Mouse (Mus musculus) lung, adult 2 months (tissue): Measurements from ENCODE around the gene Metrnl. TPM values are rescaled to one million over a fixed set of nuclear protein-coding genes. Genes with fewer than 3 reads are reported as not detected.
A peak's percentile ranks its signal among the peaks of the same experiment; 100 is the strongest.

Experiments used
- DNase-seq: peaks from one replicate; pipeline ENCODE4 v3.0.0; 2022
- H3K4me1 ChIP-seq: fragments of 200-500 bp; 2 replicates; pipeline ENCODE4 v1.6.1; 2011; ENCODE audit warnings: low read length; ENCODE audit not compliant: control insufficient read depth, insufficient read depth
- H3K4me3 ChIP-seq: fragments of 200-500 bp; replicated peaks from 2 replicates; pipeline ENCODE3; 2011; ENCODE audit warnings: low read depth, mild to moderate bottlenecking, control low read depth, low read length; ENCODE audit errors: extremely low read depth
- CTCF ChIP-seq: fragments of 200-500 bp; IDR thresholded peaks from 2 replicates; pipeline ENCODE4 v1.5.1; 2011; ENCODE audit warnings: mild to moderate bottlenecking, low read length, control low read depth; ENCODE audit not compliant: insufficient read depth
- POLR2A ChIP-seq: fragments of 200-500 bp; IDR thresholded peaks from 2 replicates; pipeline ENCODE4 v1.6.1; 2011; ENCODE audit warnings: low read depth, mild to moderate bottlenecking, control low read depth, low read length, borderline replicate concordance; ENCODE audit errors: extremely low read depth
- WGBS: fragments of 180-500 bp; shearing (Covaris S2); methylation state at CpG from one replicate; pipeline ENCODE4 v1.1.7; 2018; 5-methylcytosine and 5-hydroxymethylcytosine counted together
- polyA plus RNA-seq: library from polyadenylated mRNA; depleted of rRNA; stranded (reverse); fragments of >200 nt; gene quantifications from 2 replicates; pipeline ENCODE4 v1.2.3, GENCODE M21; 2012

Gene Metrnl
- polyA plus RNA-seq, 1 experiment = 36.0 TPM

DNA sequence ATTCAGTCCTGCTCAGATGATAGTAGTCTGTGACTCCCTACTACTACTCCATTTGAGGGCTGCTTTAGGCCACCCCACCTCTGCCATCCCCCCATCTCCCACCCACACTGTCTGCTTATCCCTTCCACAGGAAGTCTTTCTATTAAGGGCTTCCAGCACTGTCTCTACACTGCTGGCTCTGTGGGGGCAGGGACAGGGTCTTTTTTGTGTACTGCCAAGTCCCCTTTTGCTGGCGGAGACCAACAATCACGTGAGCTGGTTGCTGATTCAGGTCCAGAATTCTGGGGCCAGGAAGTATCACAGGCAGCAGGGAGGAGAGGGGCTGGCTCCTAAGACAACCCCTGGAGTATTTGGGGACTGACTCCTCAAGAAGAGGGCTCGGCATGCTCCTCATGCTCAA is 18.1 kb upstream of the Metrnl start:
- WGBS = 33% methylated on average over 3 of the region's 3 CpGs
- no peaks in the 10 kb centered on the region for H3K4me1 ChIP-seq
- TF ChIP-seq CTCF (no peak), POLR2A (no peak)
- no peak overlapping the region for H3K4me3 ChIP-seq
- no peak for DNase-seq

GRCm38 (mm10) chr11:121685491-121686001 is 15.8 kb upstream of the Metrnl start:
- DNase-seq = no peak
- H3K4me3 ChIP-seq = no peak overlapping the region
- TF ChIP-seq POLR2A (no peak), CTCF (no peak)
- 45% methylated on average over 6 of the region's 6 CpGs for WGBS
- no peaks in the 10 kb centered on the region for H3K4me1 ChIP-seq

GRCm38 (mm10) chr11:121686091-121686490 is 15.3 kb upstream of the Metrnl start:
- H3K4me1 ChIP-seq = no peaks in the 10 kb centered on the region
- WGBS = 63% methylated on average over 4 of the region's 4 CpGs
- no peak for DNase-seq
- no peak for TF ChIP-seq CTCF
- TF ChIP-seq POLR2A = no peak
- H3K4me3 ChIP-seq = no peak overlapping the region

GRCm38 (mm10) chr11:121686674-121687073 is 14.7 kb upstream of the Metrnl start:
- no peak overlapping the region for H3K4me3 ChIP-seq
- no peaks in the 10 kb centered on the region for H3K4me1 ChIP-seq
- WGBS = 52% methylated on average over 5 of the region's 5 CpGs
- TF ChIP-seq POLR2A (no peak), CTCF (no peak)
- no peak for DNase-seq

DNA sequence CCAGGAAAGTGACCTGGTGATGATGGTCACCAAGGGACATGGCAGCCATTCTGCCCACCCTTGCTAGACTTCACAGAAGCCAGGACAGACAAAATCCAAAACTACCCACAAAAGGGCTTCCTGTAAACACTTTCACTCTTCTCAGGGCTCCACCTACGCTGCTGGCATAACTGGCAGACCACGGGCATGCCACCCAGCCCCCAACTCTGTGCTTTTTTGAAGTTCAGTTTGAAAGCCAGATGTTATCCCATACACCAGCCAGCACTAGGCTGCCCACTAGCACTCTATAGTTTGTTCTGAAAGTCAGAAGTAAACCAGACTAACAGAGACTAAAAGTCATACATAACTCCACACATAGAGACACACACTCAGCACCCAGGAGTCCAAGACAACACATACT is 13.3 kb upstream of the Metrnl start:
- 68% methylated on average over 2 of the region's 2 CpGs for WGBS
- H3K4me1 ChIP-seq = no peaks in the 10 kb centered on the region
- no peak overlapping the region for H3K4me3 ChIP-seq
- TF ChIP-seq POLR2A (no peak), CTCF (no peak)
- DNase-seq = no peak

- DNase-seq = no peak
- TF ChIP-seq CTCF (no peak), POLR2A (no peak)
- Histone ChIP-seq H3K4me3 (no peak overlapping the region), H3K4me1 (no peaks in the 10 kb centered on the region)
- 83% methylated on average over 5 of the region's 5 CpGs for WGBS
Observed at GRCm38 (mm10) chr11:121695304-121696064, 5.9 kb upstream of the Metrnl start.

DNA sequence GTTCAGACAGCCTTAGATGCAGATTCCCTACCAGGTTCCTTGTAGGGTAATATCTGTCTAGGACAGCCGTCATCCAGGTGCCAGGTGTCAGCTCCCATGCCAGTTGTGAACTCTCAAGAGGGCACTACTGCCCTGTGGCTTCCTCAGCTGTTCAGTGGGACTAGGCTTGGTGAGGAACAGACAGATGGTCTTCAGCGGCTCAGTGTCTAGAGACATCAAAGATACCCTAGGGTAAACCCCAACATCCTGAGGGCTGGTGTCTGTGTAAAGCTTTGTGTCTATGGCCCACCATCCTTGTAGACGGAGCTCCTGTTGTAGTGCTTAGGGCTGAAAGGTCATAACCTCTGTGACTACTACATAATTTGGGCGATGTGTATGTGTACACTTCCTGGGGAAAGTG is 4.1 kb upstream of the Metrnl start:
- WGBS = 80% methylated on average over 4 of the region's 4 CpGs
- TF ChIP-seq CTCF = no peak
- no peak overlapping the region for H3K4me3 ChIP-seq
- H3K4me1 ChIP-seq = peaks cover 3% of the 10 kb centered on the region; the same call in 1 of the 2 replicates
- DNase-seq = no peak

DNA sequence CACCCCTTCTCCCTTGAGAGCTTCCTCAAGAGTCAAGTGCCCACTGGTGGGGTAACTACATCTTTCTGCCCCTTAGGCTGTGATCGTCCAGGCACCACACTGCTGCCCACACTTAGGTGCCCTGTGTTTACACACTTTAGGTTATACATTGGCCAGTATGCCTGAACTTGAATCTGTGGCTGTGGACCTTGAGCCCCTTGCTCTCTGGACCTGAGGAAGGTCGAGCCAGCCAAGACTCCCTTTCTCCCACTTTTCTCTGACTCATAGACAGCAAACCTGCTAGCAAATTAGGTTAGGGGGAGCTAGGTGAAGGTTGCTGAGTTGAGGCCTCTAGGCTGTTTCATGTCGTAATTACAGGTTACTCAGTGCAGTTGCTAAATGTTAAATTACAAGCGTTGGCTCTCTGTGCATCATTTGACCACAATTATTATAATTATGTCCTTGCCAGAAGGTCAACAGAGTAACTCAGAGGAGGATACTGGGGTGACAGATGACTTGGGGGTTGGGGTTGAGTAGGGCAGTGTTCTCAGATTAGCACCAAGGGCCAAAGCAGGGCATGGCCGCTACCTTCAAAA is 2.9 kb upstream of the Metrnl start:
- WGBS = 81% methylated on average over 5 of the region's 5 CpGs
- peaks cover 3% of the 10 kb centered on the region; the same call in 1 of the 2 replicates for H3K4me1 ChIP-seq
- no peak for DNase-seq
- no peak overlapping the region for H3K4me3 ChIP-seq
- TF ChIP-seq POLR2A (no peak), CTCF (no peak)

DNA sequence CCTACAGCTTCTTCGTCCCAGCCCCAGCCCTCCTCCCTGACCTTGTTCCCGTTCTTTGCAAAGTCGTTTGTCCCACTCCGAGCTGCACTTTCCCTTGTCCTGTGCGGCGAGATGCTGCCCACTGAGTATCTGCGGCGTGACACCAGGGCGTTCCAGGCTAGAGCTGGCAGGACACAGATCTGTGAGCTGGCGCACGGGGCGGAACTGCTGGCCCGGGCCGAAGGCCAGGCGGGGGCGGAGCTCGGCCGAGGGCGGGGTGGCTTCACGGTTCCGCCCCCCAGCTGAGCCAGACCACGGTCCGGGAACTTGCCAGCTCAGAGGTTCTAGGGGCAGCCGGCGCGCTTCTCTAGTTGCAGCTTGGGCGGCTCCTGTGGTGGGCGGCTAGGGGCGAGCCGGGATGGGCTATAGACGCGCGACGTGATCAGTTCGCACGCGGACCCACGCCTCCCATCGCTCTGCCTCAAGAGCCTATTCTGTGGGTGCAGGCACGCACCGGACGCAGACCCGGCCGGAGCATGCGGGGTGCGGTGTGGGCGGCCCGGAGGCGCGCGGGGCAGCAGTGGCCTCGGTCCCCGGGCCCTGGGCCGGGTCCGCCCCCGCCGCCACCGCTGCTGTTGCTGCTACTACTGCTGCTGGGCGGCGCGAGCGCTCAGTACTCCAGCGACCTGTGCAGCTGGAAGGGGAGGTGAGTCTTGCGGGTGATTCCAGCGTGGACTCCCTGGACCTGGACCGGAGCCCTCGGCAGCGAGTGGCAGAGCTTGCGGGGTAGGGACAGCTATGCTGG is 959 bp downstream of the Metrnl start:
- DNase-seq = peak; percentile 93
- TF ChIP-seq CTCF (no peak), POLR2A (peak; percentile 42; the same call in 1 of the 2 replicates)
- peak overlapping the region; percentile 87 for H3K4me3 ChIP-seq
- H3K4me1 ChIP-seq = peaks cover 5% of the 10 kb centered on the region; the same call in 1 of the 2 replicates
- under 1% methylated on average over 69 of the region's 69 CpGs for WGBS
